Comparison of ENCODE assay signal across 8 mouse cellular contexts in the genomic region with DNA sequence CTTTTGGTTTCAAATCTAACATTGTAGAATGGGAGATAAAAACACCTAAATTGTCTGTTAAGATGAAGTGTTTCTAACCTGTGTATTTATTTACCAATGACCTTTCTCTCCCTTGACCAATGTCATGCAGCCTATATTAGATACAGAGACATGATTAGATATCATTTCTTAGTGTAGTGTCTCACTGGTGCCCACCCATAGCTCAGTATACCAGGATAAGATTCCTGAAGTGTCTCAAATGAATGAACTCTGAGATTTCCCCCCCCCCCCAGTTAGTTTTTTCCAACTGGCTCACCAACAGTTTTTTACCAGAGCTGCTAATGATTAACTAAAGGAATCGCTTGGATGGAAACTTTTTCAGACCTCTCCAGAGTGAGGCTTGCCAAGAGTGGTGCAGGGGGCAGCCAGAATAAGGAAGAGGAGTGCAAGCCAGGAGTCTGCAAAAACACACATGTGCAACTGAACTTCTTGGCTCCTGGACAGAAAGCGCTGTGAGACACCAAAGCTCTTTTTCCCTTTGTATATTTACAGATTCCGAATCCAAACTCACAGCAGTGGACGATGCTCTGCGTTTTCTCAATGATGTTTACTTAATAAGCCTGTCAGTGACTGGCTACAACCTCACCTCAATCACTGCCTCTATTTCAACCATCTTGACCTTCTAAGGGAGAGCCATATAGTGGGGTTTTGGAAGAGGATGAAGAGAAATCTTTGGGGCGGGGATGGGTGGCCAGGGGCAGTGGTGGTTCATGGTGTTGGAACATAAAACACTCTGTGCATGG.
DNase-seq lines count a peak whose midpoint lies in the region; ATAC-seq and TF ChIP-seq lines count a peak whose summit lies in the region.

No protein-coding gene starts in this region.

- peak; percentile 83 for DNase-seq in forebrain, embryonic 14.5 days (ENCODE audit: low spot score)
- DNase-seq in brain, embryonic 14.5 days (ENCODE audit: low read depth), result peak; percentile 89
- peak; percentile 23 for DNase-seq in heart, postnatal 25 days (ENCODE audit: low spot score)
- DNase-seq in liver, adult 2 months (ENCODE audit: extremely low read depth, low read depth, low spot score), result peak; percentile 99
- DNase-seq in MN1 (ENCODE audit: low spot score), result no peak
- no peak for DNase-seq in cerebellum, adult 9-10 months

- no peaks in the 10 kb centered on the region for H3K9me3 ChIP-seq in forebrain, embryonic 14.5 days (replicated peaks; ENCODE audit: control insufficient read depth, low read length)
- no peaks in the 10 kb centered on the region for H3K9me3 ChIP-seq in forebrain, embryonic 12.5 days
- H3K9me3 ChIP-seq in stomach, embryonic 15.5 days, result no peaks in the 10 kb centered on the region

- H3K4me2 ChIP-seq in forebrain, embryonic 14.5 days (ENCODE audit: low read length), result no peak overlapping the region
- no peak overlapping the region for H3K4me2 ChIP-seq in forebrain, embryonic 12.5 days
- H3K4me2 ChIP-seq in stomach, embryonic 15.5 days, result peak overlapping the region; percentile 33; the same call in 1 of the 2 replicates

- 68% methylated on average over 6 of the region's 6 CpGs for WGBS in forebrain, embryonic 14.5 days
- WGBS in forebrain, embryonic 12.5 days, result 88% methylated on average over 6 of the region's 6 CpGs
- WGBS in liver, adult 2 months, result 17% methylated on average over 6 of the region's 6 CpGs
- WGBS in stomach, embryonic 15.5 days, result 23% methylated on average over 6 of the region's 6 CpGs

- no peaks in the 10 kb centered on the region for H3K36me3 ChIP-seq in forebrain, embryonic 14.5 days (ENCODE audit: control insufficient read depth, insufficient read depth, low read length)
- H3K36me3 ChIP-seq in forebrain, embryonic 12.5 days (replicated peaks), result no peaks in the 10 kb centered on the region
- H3K36me3 ChIP-seq in liver, adult 2 months (ENCODE audit: control insufficient read depth, insufficient read depth, low read length), result no peaks in the 10 kb centered on the region
- H3K36me3 ChIP-seq in stomach, embryonic 15.5 days, result no peaks in the 10 kb centered on the region

- ATAC-seq in forebrain, embryonic 14.5 days, result peak; percentile 79; the same call in 1 of the 2 replicates
- ATAC-seq in forebrain, embryonic 12.5 days (ENCODE audit: low FRiP score), result no peak
- ATAC-seq in stomach, embryonic 15.5 days (ENCODE audit: insufficient read depth, low FRiP score, low read depth), result peak; percentile 74

- no peak for TF ChIP-seq POLR2A in brain, embryonic 14.5 days (IDR thresholded peaks at IDR 0.05; ENCODE audit: borderline replicate concordance, extremely low read depth, insufficient read depth, insufficient read length, poor library complexity, severe bottlenecking)
- TF ChIP-seq POLR2A in liver, adult 2 months (IDR thresholded peaks at IDR 0.05; ENCODE audit: extremely low read depth, insufficient read depth, low read length), result no peak

- H3K79me2 ChIP-seq in liver, adult 2 months (ENCODE audit: control insufficient read depth, insufficient read depth, low read length), result no peaks in the 10 kb centered on the region

- H3K4me3 ChIP-seq in forebrain, embryonic 14.5 days (ENCODE audit: low read depth, low read length), result no peak overlapping the region
- H3K4me3 ChIP-seq in forebrain, embryonic 12.5 days (replicated peaks), result no peak overlapping the region
- H3K4me3 ChIP-seq in liver, adult 2 months (ENCODE audit: insufficient read depth, low read depth, low read length), result no peak overlapping the region
- no peak overlapping the region for H3K4me3 ChIP-seq in stomach, embryonic 15.5 days (replicated peaks)

- intact Hi-C loops in heart, postnatal 25 days (cut with DNase I), result no loop called here

- no peak for TF ChIP-seq CTCF in brain, embryonic 14.5 days (IDR thresholded peaks at IDR 0.05; ENCODE audit: borderline replicate concordance, extremely low read depth, insufficient read depth, insufficient read length)
- no peak for TF ChIP-seq CTCF in liver, adult 2 months (IDR thresholded peaks at IDR 0.05; ENCODE audit: low read depth, low read length)

- H3K27ac ChIP-seq in forebrain, embryonic 14.5 days (ENCODE audit: low read depth, low read length), result no peak overlapping the region
- H3K27ac ChIP-seq in forebrain, embryonic 12.5 days, result no peak overlapping the region
- peak overlapping the region; percentile 7; the same call in 1 of the 2 replicates for H3K27ac ChIP-seq in liver, adult 2 months (replicated peaks; ENCODE audit: insufficient read depth, low read depth, low read length)
- peak overlapping the region; percentile 79 for H3K27ac ChIP-seq in stomach, embryonic 15.5 days

- peaks cover 8% of the 10 kb centered on the region; the same call in 1 of the 2 replicates for H3K4me1 ChIP-seq in forebrain, embryonic 14.5 days (ENCODE audit: control insufficient read depth, insufficient read depth, low read length)
- H3K4me1 ChIP-seq in forebrain, embryonic 12.5 days, result peaks cover 3% of the 10 kb centered on the region; the same call in 1 of the 2 replicates
- peaks cover 17% of the 10 kb centered on the region for H3K4me1 ChIP-seq in liver, adult 2 months (ENCODE audit: control insufficient read depth, insufficient read depth, low read length)
- peaks cover 27% of the 10 kb centered on the region for H3K4me1 ChIP-seq in stomach, embryonic 15.5 days

- H3K27me3 ChIP-seq in forebrain, embryonic 14.5 days (replicated peaks; ENCODE audit: control insufficient read depth, insufficient read depth, low read length), result no peaks in the 10 kb centered on the region
- H3K27me3 ChIP-seq in forebrain, embryonic 12.5 days, result no peaks in the 10 kb centered on the region
- no peaks in the 10 kb centered on the region for H3K27me3 ChIP-seq in liver, adult 2 months (ENCODE audit: control insufficient read depth, insufficient read depth, low read length)
- no peaks in the 10 kb centered on the region for H3K27me3 ChIP-seq in stomach, embryonic 15.5 days (replicated peaks)

- no peak overlapping the region for H3K9ac ChIP-seq in forebrain, embryonic 14.5 days (ENCODE audit: low read length)
- no peak overlapping the region for H3K9ac ChIP-seq in forebrain, embryonic 12.5 days
- no peak overlapping the region for H3K9ac ChIP-seq in liver, adult 2 months (ENCODE audit: low read depth, low read length)
- H3K9ac ChIP-seq in stomach, embryonic 15.5 days, result no peak overlapping the region

Comparison
In these comparisons a context has a peak if more than half of its experiments do, and no peak if none do; other contexts are left out.
1. DNase-seq: peak in forebrain, embryonic 14.5 days (single experiment), brain, embryonic 14.5 days (single experiment), heart, postnatal 25 days (single experiment) and liver, adult 2 months (single experiment); none in MN1 (single experiment) and cerebellum, adult 9-10 months (single experiment).
2. H3K27ac ChIP-seq: peak in liver, adult 2 months (single experiment) and stomach, embryonic 15.5 days (single experiment); none in forebrain, embryonic 14.5 days (single experiment) and forebrain, embryonic 12.5 days (single experiment).